Mouse (Mus musculus) heart, embryonic 11.5 days (tissue): ENCODE results near the gene Gm20888. TPM values are rescaled to one million over a fixed set of nuclear protein-coding genes. Genes with fewer than 3 reads are reported as not detected.
"Not testable (repeated sequence)": the region's sequence is repeated elsewhere in the genome, so short reads cannot be mapped to it uniquely, and the experiment has no call there.

ENCODE experiments used
- ATAC-seq: fragments of 200-750 bp; cut with Nextera tagmentation; replicated peaks from 2 replicates; pipeline ENCODE4 v1.8.0; 2017; ENCODE audit warnings: moderate library complexity; ENCODE audit not compliant: insufficient number of reproducible peaks, low FRiP score, low TSS enrichment
- H3K27ac ChIP-seq: fragments of 300-500 bp; sonication (generic); 2 replicates; pipeline ENCODE4 v1.5.1; 2014; ENCODE audit warnings: mild to moderate bottlenecking, low read depth, low read length
- H3K27me3 ChIP-seq: fragments of 300-500 bp; sonication (generic); 2 replicates; pipeline ENCODE4 v1.6.1; 2014; ENCODE audit warnings: mild to moderate bottlenecking, low read length, mixed read lengths; ENCODE audit not compliant: control insufficient read depth, insufficient read depth
- H3K36me3 ChIP-seq: fragments of 300-500 bp; sonication (generic); 2 replicates; pipeline ENCODE4 v1.6.1; 2014; ENCODE audit warnings: mild to moderate bottlenecking, low read length, moderate library complexity, mixed read lengths; ENCODE audit not compliant: control insufficient read depth, insufficient read depth
- H3K4me1 ChIP-seq: fragments of 300-500 bp; sonication (generic); 2 replicates; pipeline ENCODE4 v1.6.1; 2014; ENCODE audit warnings: low read length; ENCODE audit not compliant: control insufficient read depth, insufficient read depth
- H3K4me2 ChIP-seq: fragments of 300-500 bp; sonication (generic); 2 replicates; pipeline ENCODE4 v1.6.1; 2014; ENCODE audit warnings: mild to moderate bottlenecking, moderate library complexity
- H3K4me3 ChIP-seq: fragments of 300-500 bp; sonication (generic); 2 replicates; pipeline ENCODE4 v1.5.1; 2014; ENCODE audit warnings: low read depth, low read length
- H3K9ac ChIP-seq: fragments of 300-500 bp; sonication (generic); 2 replicates; pipeline ENCODE4 v1.6.1; 2014; ENCODE audit warnings: mild to moderate bottlenecking, low read depth, low read length, moderate library complexity
- H3K9me3 ChIP-seq: fragments of 300-500 bp; sonication (generic); replicated peaks from 2 replicates; pipeline ENCODE4 v1.6.1; 2016; ENCODE audit warnings: low read length; ENCODE audit not compliant: control insufficient read depth
- WGBS: fragments of 180-500 bp; shearing (Covaris S2); extraction: QIAGEN DNeasy Blood & Tissue Kit; methylation state at CpG from one replicate; pipeline ENCODE4 v1.1.7; 2014; ENCODE audit not compliant: insufficient replicate concordance; 5-methylcytosine and 5-hydroxymethylcytosine counted together
- polyA plus RNA-seq: library from polyadenylated mRNA; unstranded; fragments of >200 nt; fragmentation: Nextera tagmentation; extraction: Ambion mirVana; gene quantifications from 2 replicates; pipeline ENCODE4 v1.2.1, GENCODE M21; 2014

The Gm20888 gene
- polyA plus RNA-seq, result not detected in 2 replicates

DNA sequence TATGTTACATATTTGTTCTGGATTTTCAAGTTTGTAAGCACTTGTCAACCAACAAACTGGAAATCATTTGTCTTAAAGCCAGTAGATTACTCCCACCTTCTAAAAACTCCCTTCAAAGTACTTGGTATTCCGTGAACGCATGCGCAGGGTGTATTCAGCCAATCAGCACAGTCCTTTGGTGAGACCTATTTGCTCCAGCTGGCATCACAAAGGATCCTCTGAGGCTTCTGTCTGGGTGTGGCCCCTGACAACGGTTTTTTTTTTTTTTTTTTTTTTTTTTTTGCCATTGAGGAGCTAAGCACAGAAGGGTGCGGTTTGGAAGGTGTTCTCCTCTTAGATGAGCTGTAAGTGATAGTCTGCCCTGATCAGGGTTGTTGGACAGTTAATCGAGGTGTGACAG is at the start of gene Gm20888:
Gm20888 (plus strand) TSS at position 301 of the 400 bp plus-strand sequence.
- not testable (repeated sequence) for H3K4me3 ChIP-seq, H3K27me3 ChIP-seq, H3K9me3 ChIP-seq, H3K4me1 ChIP-seq, H3K36me3 ChIP-seq, H3K4me2 ChIP-seq, H3K27ac ChIP-seq, ATAC-seq, H3K9ac ChIP-seq
- no CpG with 5 or more reads among the region's 6 CpGs for WGBS

Other genes with a start within 250 kb of the Gm20888 start
- not detected in 2 replicates for gene Gm21118, start 168.2 kb upstream of the Gm20888 start, polyA plus RNA-seq
- not detected in 2 replicates for gene Gm29423, start 138.6 kb upstream of the Gm20888 start, polyA plus RNA-seq
- gene Gm29644, start 138.5 kb upstream of the Gm20888 start, polyA plus RNA-seq, result not detected in 2 replicates